Mouse (Mus musculus) retina, postnatal 1 day (tissue): ENCODE data around the gene Ddx4.

Experiments used
- DNase-seq: peaks from one replicate; pipeline ENCODE4 v3.0.0-alpha.2; 2012

Ddx4 gene

GRCm38 (mm10) chr13:112551641-112552548 is 100.4 kb downstream of the Ddx4 start:
- no peak for DNase-seq
